Mouse (Mus musculus) lung, embryonic 14.5 days (tissue): ENCODE measurements around the gene Rasl11a. TPM values are rescaled to one million over a fixed set of nuclear protein-coding genes. Genes with fewer than 3 reads are reported as not detected.
"Not testable (repeated sequence)": the region's sequence is repeated elsewhere in the genome, so short reads cannot be mapped to it uniquely, and the experiment has no call there.

Experiments used
- ATAC-seq: fragments of 200-750 bp; cut with Nextera tagmentation; 2 replicates; pipeline ENCODE4 v1.8.0; 2017; ENCODE audit warnings: mild to moderate bottlenecking, moderate TSS enrichment, moderate library complexity; ENCODE audit not compliant: insufficient read depth
- DNase-seq: peaks from one replicate; pipeline ENCODE4 v3.0.0-alpha.2; 2015
- H3K27ac ChIP-seq: fragments of 300-500 bp; sonication (generic); 2 replicates; pipeline ENCODE4 v1.5.1; 2014; ENCODE audit warnings: low read depth, mild to moderate bottlenecking, moderate library complexity
- H3K27me3 ChIP-seq: fragments of 300-500 bp; sonication (generic); 2 replicates; pipeline ENCODE4 v1.6.1; 2014; ENCODE audit warnings: low read length, control low read depth; ENCODE audit not compliant: insufficient read depth
- H3K36me3 ChIP-seq: fragments of 300-500 bp; sonication (generic); 2 replicates; pipeline ENCODE4 v1.6.1; 2014; ENCODE audit warnings: control low read depth; ENCODE audit not compliant: insufficient read depth
- H3K4me1 ChIP-seq: fragments of 300-500 bp; sonication (generic); 2 replicates; pipeline ENCODE4 v1.6.1; 2014; ENCODE audit warnings: antibody characterized with exemption, control low read depth; ENCODE audit not compliant: insufficient read depth
- H3K4me2 ChIP-seq: fragments of 300-500 bp; sonication (generic); 2 replicates; pipeline ENCODE4 v1.6.1; 2014; ENCODE audit warnings: mild to moderate bottlenecking
- H3K4me3 ChIP-seq: fragments of 300-500 bp; sonication (generic); 2 replicates; pipeline ENCODE4 v1.5.1; 2014; ENCODE audit warnings: low read depth, low read length
- H3K9ac ChIP-seq: fragments of 300-500 bp; sonication (generic); 2 replicates; pipeline ENCODE4 v1.6.1; 2014
- H3K9me3 ChIP-seq: fragments of 300-500 bp; sonication (generic); 2 replicates; pipeline ENCODE4 v1.6.1; 2016; ENCODE audit warnings: low read depth, low read length, control low read depth
- CTCF ChIP-seq: IDR thresholded peaks from 2 replicates; pipeline ENCODE4 v1.5.1; 2016; ENCODE audit warnings: antibody characterized with exemption, low read depth
- WGBS: fragments of 180-500 bp; shearing (Covaris S2); extraction: QIAGEN DNeasy Blood & Tissue Kit; methylation state at CpG from one replicate; pipeline ENCODE4 v1.1.7; 2014; 5-methylcytosine and 5-hydroxymethylcytosine counted together
- polyA plus RNA-seq: library from polyadenylated mRNA; unstranded; fragments of >200 nt; fragmentation: Nextera tagmentation; extraction: Ambion mirVana; gene quantifications from 2 replicates; pipeline ENCODE4 v1.2.1, GENCODE M21; 2014

Gene Rasl11a
- polyA plus RNA-seq, 1 experiment from 2014 or later = 18.6 TPM

GRCm38 (mm10) chr5:146872981-146873631, 28.2 kb downstream of the Rasl11a start:
- 82% methylated on average over 5 of the region's 5 CpGs for whole genome bisulfite sequencing
- H3K4me2 ChIP-seq = no peak overlapping the region
- no peak overlapping the region for H3K27ac ChIP-seq
- no peak for TF ChIP-seq CTCF
- H3K9ac ChIP-seq = no peak overlapping the region
- ATAC-seq (no peak), DNase-seq (no peak)
- H3K27me3 ChIP-seq = no peaks in the 10 kb centered on the region
- no peaks in the 10 kb centered on the region for H3K36me3 ChIP-seq
- no peaks in the 10 kb centered on the region for H3K4me1 ChIP-seq
- H3K9me3 ChIP-seq = no peaks in the 10 kb centered on the region
- no peak overlapping the region for H3K4me3 ChIP-seq

DNA sequence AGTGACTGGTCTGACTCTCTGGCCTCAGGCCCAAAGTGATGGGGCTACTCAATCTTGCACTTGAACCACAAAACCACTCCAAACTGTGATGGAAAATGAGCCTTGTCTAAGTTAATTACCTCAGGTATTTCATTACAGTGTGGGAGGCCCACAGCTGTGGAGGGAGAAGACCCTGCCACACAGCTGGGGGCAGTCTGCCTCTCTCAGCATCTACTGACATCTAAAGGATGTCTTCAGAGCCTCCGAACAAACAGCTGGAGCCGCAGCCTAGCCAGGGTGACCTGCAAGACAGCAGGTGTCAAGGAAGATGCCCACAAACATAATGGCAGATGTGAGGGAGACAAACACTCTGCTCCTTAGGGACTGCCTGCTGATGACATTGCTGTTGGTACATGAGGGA, 31.2 kb downstream of the Rasl11a start:
- DNase-seq = no peak
- H3K27ac ChIP-seq = no peak overlapping the region
- no peak for ATAC-seq

GRCm38 (mm10) chr5:146877882-146878281, 33.0 kb downstream of the Rasl11a start:
- not testable (repeated sequence) for H3K27ac ChIP-seq, H3K4me3 ChIP-seq, H3K27me3 ChIP-seq, H3K36me3 ChIP-seq, H3K9me3 ChIP-seq, H3K9ac ChIP-seq, H3K4me1 ChIP-seq, H3K4me2 ChIP-seq
- peak; percentile 41; the same call in 1 of the 2 replicates for ATAC-seq
- DNase-seq = peak; percentile 37
- WGBS = 60% methylated on average over 4 of the region's 6 CpGs

More for the DNA sequence above, 31.2 kb downstream of the Rasl11a start:
- TF ChIP-seq CTCF = no peak
- Histone ChIP-seq H3K27me3 (no peaks in the 10 kb centered on the region), H3K4me3 (no peak overlapping the region), H3K4me1 (no peaks in the 10 kb centered on the region), H3K36me3 (no peaks in the 10 kb centered on the region), H3K4me2 (no peak overlapping the region), H3K9ac (no peak overlapping the region), H3K9me3 (no peaks in the 10 kb centered on the region)
- 67% methylated on average over 2 of the region's 2 CpGs for WGBS

DNA sequence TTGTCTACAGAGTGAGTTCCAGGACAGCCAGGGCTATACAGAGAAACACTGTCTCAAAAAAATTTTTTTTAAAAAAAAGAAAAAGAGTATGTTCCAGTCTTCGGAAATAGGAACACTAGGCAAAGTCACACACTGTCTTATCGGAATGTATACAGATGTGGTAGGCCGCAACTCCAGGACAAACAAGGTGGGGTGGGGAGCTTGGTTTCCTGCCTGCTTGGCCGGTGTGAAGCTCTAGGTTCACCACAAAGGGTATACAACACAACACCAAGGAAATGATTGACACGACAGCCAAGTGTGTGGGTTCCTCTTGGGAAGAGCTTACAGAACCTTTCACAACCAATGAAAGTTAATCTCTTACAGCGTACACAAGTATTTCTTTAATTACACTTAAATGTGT, 37.4 kb downstream of the Rasl11a start:
- Histone ChIP-seq H3K4me2 (no peak overlapping the region), H3K9me3 (no peaks in the 10 kb centered on the region), H3K36me3 (no peaks in the 10 kb centered on the region), H3K27ac (no peak overlapping the region), H3K27me3 (no peaks in the 10 kb centered on the region), H3K4me1 (no peaks in the 10 kb centered on the region), H3K9ac (no peak overlapping the region), H3K4me3 (no peak overlapping the region)
- 76% methylated on average over 6 of the region's 6 CpGs for WGBS
- DNase-seq (no peak), ATAC-seq (no peak)
- no peak for TF ChIP-seq CTCF

GRCm38 (mm10) chr5:146883053-146883452, 38.2 kb downstream of the Rasl11a start:
- TF ChIP-seq CTCF = no peak
- Histone ChIP-seq H3K27me3 (no peaks in the 10 kb centered on the region), H3K9ac (no peak overlapping the region), H3K27ac (no peak overlapping the region), H3K9me3 (no peaks in the 10 kb centered on the region), H3K36me3 (no peaks in the 10 kb centered on the region), H3K4me2 (no peak overlapping the region), H3K4me3 (no peak overlapping the region), H3K4me1 (no peaks in the 10 kb centered on the region)
- WGBS = 65% methylated on average over 7 of the region's 7 CpGs
- ATAC-seq (no peak), DNase-seq (peak; percentile 26)

DNA sequence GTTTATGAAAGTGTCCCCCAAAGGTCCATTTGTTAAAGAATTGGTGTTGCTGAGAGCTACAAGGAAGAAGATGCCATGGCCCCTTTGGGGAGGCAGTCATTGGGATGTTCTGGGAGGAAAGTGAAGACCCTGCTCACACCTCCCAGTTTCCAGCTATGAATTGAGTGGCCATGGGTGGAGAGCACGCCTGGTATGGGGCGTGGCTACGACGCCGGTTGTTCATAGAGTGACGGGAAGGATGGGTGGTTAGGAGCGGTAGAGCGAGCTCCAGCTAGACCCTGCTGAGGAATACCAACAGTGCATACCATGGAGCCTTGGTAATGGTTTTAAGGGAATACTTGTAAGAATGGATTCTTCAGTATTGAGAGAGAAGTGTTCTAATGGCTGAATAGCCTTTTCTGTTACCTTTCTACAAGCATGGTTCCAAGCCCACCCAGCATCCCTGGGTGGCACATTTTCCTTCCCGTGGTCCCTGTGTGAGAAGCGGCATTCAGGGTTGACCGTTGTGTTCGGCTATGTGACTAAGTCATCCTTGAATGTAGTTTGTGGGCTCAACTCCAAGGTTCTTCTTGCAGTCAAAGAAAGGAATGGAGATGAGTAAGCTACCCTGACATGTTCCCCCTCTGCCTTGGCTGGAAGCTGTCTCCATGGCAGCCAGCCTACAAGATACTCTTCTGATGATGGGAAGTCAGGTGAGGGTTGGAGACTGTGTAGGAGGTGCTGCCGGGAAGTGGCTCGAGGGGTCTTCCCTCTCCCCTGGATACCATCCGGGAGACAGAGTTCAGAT, 38.8 kb downstream of the Rasl11a start:
- Histone ChIP-seq H3K9ac (no peak overlapping the region), H3K4me1 (no peaks in the 10 kb centered on the region), H3K4me3 (no peak overlapping the region), H3K27me3 (no peaks in the 10 kb centered on the region), H3K36me3 (no peaks in the 10 kb centered on the region), H3K4me2 (no peak overlapping the region), H3K9me3 (no peaks in the 10 kb centered on the region), H3K27ac (no peak overlapping the region)
- ATAC-seq (no peak), DNase-seq (no peak)
- WGBS = 80% methylated on average over 15 of the region's 15 CpGs
- no peak for TF ChIP-seq CTCF

DNA sequence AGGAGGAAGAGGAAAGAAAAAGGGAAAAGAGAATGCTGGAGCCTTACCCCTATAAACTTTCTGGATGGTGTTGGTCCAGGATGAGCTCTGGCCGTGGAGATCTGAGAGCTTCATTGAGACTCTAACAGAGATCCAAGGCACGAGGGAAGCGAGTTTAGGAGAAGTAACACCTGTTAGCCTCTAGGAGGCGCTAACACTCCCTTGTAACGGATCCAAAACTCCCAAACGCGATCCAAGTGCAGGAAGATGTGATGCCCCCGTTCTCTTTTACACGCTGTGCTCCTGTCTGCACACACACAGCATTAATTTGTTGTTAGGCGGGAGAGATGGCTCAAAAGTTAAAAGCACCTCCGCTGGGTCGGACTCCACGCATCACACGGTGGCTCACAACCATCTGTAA, 46.3 kb downstream of the Rasl11a start:
- WGBS = 12% methylated on average over 14 of the region's 14 CpGs
- Histone ChIP-seq H3K4me3 (no peak overlapping the region), H3K36me3 (no peaks in the 10 kb centered on the region), H3K4me1 (no peaks in the 10 kb centered on the region), H3K4me2 (no peak overlapping the region), H3K9me3 (no peaks in the 10 kb centered on the region; the same call in 1 of the 2 replicates), H3K27ac (no peak overlapping the region), H3K9ac (no peak overlapping the region), H3K27me3 (no peaks in the 10 kb centered on the region)
- peak; percentile 61 for DNase-seq
- TF ChIP-seq CTCF = peak; percentile 68
- no peak for ATAC-seq
